Mouse (Mus musculus): ENCODE measurements around the gene Zfp617.
"Not testable (repeated sequence)": the region's sequence is repeated elsewhere in the genome, so short reads cannot be mapped to it uniquely, and the experiment has no call there.

The Zfp617 gene

DNA sequence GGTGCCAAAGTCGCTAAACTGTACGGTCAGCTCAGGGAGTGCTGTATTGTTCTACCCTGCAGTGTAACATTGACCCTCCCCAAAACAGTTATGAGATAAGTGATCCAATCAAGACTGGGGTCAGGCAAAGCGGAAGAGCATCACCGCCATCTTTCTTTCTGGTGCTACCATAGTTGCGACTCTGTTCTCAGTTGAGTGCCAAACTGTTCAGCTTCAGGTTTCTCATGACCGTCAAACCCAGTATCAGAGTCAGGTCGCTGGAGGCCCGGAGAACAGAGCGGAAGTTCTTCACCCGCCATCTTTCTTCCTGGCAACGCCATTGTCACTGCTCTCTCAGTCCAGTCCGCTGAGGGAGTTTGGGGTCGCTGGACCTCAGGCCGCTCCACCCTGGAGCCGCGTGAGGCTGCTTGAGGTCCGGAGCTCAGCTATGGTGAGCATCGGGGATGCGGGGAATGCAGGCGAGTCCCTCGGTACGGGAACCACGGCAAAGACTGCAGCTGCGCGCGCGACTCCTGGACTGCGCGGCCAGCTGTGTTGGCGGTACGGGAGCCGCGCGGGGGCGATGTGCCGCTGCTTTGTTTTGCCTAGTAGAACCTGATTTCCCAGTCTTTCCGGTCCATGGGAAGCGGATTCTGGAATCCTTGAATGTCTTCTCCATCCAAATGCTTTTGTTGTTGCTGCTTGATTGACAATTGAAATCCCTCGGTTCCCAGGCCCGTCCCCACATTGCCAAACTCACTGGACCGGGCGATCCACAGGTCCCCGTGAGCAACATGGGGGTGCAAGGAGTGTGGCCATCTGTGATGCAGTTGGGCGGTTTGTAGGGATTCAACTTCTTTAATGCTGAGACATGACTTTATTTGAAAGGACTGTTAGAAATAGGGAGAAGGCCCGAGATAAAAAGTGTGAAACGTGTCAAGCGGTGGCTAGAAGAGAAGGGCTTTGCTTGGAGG lies at the start of gene Zfp617, which contains the start of gene Zfp882:
TSS of gene Zfp617 (plus strand) at position 327 of the 953 bp plus-strand sequence.
TSS of gene Zfp882 (plus strand) at position 300 of the 953 bp plus-strand sequence.
- DNase-seq (ENCODE audit: low read depth, low spot score) = peak; percentile 66

- not testable (repeated sequence) for DNase-seq (ENCODE audit: low read depth, low spot score)
Measured at GRCm38 (mm10) chr8:71861551-71861950, 46.9 kb upstream of the Zfp617 start.

GRCm38 (mm10) chr8:71862038-71862437 lies 46.4 kb upstream of the Zfp617 start:
- DNase-seq (ENCODE audit: low read depth, low spot score) = not testable (repeated sequence)

DNA sequence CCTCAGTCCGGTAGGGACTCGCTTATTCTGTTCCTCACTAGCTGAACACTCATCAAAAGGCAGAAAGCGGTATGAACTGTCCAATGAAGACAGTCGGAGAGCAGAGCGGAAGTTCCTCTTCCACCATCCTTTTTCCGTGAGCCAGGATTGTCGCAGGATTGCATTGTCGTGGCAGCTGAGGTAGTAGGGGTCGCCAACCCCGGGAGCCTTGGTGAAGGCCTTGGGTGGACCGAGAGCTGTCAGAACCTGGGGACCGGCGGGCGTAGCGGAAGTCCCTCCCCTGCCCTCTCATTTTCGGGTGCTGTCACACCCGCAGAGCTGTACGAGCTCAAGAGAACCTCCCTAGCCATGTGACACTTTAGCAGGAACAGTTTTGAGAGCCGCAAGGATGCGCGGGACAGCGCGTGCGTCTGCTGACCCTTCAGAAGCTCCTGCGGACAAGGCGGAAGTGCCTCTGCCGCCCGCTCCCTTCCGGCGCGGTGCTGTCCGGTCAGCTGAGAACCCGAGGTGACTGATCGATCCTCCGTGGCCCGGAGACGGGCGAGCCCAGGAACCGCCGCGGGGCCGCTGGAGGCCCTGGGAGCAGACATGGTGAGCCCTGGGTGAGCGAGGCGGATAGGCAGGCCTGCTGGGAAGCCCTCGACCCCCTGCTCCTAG lies 26.7 kb upstream of the Zfp617 start, which contains the start of gene Zfp709:
TSS of gene Zfp709 (plus strand) at position 402 of the 657 bp plus-strand sequence.
- DNase-seq (ENCODE audit: low read depth, low spot score) = peak; percentile 78

DNA sequence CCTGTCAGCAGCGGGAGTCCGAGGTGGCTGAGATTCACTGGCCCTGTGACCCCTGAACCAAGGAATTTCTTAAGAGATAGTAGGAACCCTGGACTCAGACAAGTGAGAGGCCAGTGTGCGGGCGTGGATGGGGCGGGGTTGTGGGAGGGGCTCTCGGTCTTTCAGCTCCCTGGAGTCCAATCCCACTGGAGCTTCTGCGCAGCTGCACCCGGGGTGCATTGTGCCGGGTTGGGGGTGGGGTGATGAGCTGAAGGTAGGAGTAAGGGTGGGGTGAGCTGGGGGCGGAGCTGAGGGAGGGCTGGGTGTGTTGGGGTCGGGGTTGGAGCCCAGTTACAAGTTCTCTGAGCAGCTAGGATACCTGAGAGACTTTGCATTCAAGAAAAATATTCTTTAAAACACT lies 7.8 kb upstream of the Zfp617 start:
- DNase-seq (ENCODE audit: low read depth, low spot score) = not testable (repeated sequence)

GRCm38 (mm10) chr8:71903084-71903483 lies 5.4 kb upstream of the Zfp617 start:
- not testable (repeated sequence) for DNase-seq (ENCODE audit: low read depth, low spot score)

DNA sequence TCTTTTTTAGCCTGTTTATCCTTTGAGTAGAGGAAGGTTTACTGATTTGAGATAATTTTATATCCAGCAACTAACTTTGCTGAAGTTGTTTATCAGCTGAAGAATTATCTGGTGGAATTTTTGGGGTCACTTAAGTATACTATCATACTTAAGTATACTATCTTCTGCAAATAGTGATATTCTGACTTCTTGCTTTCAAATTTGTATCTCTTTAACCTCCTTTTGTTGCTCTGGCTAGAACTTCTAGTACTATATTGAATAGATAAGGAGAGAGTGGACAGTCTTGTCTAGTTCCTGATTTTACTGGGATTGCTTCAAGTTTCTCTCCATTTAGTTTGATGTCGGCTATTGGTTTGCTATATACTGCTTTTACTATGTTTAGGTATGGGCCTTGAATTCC lies 1.6 kb upstream of the Zfp617 start:
- DNase-seq (ENCODE audit: low read depth, low spot score) = no peak

- DNase-seq (ENCODE audit: low read depth, low spot score) = no peak
Measured at GRCm38 (mm10) chr8:71907798-71908257, 607 bp upstream of the Zfp617 start.

- DNase-seq (ENCODE audit: low read depth, low spot score) = no peak
Measured at GRCm38 (mm10) chr8:71912286-71912685, 3.9 kb downstream of the Zfp617 start.

- peak; percentile 96 for DNase-seq (ENCODE audit: low read depth, low spot score)
Measured at GRCm38 (mm10) chr8:71922567-71923401, 14.3 kb downstream of the Zfp617 start.

DNA sequence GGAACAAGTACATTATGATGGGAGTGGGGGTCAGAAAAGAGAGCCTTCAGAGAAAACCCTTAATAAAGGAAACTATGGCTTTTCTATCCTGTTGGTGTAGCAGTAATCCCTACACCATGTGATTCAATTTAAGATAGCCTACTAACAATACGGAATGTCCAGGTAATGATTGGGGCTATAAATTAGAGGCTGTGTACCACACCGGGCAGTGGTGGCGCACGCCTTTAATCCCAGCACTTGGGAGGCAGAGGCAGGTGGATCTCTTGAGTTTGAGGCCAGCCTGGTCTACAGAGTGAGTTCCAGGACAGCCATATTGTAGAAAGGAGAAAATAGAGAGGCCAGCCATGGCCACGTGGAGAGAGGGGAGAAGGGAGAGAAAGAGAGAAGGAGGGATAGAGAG lies 17.4 kb downstream of the Zfp617 start:
- DNase-seq (ENCODE audit: low read depth, low spot score) = no peak

GRCm38 (mm10) chr8:71926551-71926950 lies 18.1 kb downstream of the Zfp617 start:
- DNase-seq (ENCODE audit: low read depth, low spot score) = no peak

DNA sequence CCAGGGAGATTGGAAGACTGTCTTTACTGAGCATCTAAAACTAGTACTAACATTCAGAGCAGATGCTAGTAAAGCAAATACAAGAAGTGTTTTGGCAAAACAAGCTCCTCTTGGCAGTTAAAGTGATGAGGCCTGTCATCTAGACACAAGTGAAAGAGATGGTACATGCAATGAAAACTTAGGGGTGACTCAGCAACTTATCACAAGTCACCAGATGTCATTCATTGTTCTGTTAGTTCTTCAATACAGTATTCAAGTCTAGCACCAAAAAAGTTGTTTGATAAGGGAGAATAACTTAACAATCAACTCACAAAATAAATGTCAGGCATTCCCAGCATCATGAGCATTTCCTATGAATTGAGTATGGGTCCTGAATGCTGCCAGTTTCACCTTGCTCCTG lies 19.3 kb downstream of the Zfp617 start:
- no peak for DNase-seq (ENCODE audit: low read depth, low spot score)

DNA sequence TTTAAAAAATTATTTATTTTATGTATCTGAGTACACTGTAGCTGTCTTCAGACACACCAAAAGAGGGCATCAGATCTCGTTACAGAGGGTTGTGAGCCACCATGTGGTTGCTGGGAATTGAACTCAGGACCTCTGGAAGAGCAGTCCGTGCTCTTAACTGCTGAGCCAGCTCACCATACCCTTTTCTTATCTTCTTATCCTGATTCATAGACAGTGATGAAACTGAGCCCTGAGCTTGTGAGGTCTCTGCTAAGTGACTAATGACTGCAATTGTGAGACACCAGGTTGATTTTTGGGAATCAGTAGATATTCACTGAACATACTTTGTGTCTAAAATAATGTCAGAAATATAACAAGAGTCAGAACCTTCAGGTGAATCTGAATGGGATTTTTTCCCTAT lies 29.6 kb downstream of the Zfp617 start:
- not testable (repeated sequence) for DNase-seq (ENCODE audit: low read depth, low spot score)

DNA sequence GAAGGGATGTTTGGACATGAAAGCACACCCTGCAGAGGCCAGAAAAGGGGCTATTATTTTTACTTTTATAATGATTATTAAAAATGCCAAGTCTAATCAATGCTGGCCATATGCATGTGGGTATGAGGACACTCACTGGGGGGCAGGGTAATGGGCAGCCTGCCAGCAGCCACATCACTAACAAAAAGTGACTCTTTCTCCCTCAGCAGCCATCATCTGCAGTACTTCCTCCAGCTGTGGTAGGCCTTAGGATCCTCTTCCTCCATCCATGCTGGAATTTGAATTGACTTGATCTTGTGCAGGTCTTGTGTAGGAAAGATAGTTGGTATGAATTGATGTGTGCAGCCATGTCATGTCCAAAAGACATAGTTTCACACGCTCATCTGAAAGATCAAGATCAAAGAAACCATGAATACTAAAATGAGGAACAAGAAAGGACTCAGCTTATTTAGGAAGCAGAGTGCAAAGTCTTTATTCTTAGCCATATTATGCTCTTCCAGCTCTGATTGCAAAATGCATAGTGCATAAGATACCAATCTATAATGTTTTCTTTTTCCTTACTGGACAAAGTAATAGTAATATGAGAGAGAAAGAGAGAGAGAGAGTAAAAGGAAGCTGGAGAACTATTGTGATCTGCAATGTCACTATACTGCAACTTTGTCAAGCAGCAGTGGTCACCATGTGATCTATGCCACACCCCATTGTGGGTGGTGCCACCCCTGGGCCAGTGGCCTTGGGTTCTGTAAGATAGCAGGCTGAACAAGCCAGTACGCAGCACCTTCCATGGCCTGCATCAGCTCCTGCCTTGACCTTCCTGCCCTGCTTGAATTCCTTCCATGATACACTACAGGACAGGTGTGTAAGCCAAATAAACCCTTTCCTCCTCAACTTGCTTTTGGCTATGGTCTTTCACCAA lies 32.1 kb downstream of the Zfp617 start:
- no peak for DNase-seq (ENCODE audit: low read depth, low spot score)

DNA sequence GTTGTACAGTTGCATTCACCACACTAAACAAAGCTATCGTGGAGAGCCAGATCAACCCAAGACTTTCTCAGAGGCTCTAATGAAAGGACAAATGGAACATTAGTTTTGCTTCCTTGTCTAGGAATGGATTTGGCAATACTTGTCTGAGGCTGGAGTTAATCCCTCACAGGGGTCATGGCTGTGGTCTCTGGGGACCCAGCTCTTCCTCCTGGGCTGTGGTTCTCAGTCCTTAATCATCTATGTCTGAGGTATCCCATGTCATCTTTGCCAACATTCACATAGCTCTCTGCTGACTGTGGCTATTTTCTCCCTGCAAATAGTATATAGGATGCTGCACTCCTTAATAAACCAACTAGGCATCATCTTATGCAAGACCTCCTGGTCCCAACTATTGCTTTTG lies 33.3 kb downstream of the Zfp617 start:
- no peak for DNase-seq (ENCODE audit: low read depth, low spot score)

DNA sequence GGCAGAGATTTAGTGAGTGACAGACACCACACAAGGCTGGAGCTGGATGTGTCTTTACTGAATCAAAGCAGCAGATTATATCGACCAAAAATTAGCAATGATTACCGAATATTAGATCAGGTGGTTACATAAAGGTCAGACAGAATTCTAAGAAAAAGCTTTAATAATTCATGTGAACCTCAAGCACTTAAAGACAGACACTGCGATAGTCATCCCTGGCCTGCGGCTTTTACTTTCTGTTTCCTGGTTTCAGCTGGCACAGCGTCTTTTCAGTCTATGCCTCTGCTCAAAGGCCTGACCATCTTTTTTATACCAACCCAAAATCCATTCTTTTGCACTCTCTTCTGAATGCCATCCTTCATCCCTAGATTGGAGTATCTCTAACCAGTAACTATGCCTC lies 40.2 kb downstream of the Zfp617 start:
- no peak for DNase-seq (ENCODE audit: low read depth, low spot score)

DNA sequence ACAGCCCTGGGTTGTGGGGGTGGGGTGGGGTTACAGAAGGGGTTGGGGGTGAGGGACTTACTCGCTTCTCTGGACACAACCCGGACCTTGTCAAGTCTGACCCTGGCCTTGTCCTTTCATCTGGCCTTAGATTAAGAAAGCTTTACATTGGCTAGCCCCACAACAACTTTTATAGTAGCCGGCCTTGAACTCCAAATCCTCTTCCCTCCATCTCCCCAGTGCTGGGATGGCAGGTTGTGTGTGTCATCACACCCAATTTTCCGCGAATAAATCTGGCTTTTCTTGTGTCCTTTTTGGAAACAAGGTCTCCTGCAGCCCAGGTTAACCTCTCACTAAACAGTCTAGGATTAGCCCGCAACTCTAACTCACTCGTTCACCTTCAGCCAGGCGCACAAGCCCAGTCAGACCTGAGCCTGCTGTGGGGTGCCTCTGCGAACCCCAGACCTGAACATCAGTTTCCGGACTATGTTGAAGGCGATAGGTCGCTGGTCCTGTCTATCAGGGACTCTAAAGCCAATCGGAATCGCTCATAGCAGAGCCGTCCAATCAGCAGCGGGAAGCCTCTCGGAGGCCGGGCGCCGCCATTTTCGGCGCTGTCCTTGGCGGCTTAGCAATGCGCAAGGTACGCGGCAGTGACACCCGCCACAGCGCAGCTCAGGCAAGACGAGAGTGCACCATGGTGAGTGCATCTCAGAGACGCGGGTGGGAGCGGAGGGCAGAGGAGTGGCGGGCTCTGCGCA lies 42.2 kb downstream of the Zfp617 start, which contains the start of gene Zfp961:
TSS of gene Zfp961 (plus strand) at position 557 of the 740 bp plus-strand sequence.
- DNase-seq (ENCODE audit: low read depth, low spot score) = peak; percentile 97

- no peak for DNase-seq (ENCODE audit: low read depth, low spot score)
Measured at GRCm38 (mm10) chr8:71951436-71952161, 43.2 kb downstream of the Zfp617 start.
